Mouse (Mus musculus): ENCODE measurements at regions not wholly inside any gene's neighbourhood (a gene's known extent, or its start where the extent isn't known, plus 50 kb on each side); places are given as distances from the start of the nearest gene placed in this dataset.
"Not testable (repeated sequence)": the region's sequence is repeated elsewhere in the genome, so short reads cannot be mapped to it uniquely, and the experiment has no call there.

DNA sequence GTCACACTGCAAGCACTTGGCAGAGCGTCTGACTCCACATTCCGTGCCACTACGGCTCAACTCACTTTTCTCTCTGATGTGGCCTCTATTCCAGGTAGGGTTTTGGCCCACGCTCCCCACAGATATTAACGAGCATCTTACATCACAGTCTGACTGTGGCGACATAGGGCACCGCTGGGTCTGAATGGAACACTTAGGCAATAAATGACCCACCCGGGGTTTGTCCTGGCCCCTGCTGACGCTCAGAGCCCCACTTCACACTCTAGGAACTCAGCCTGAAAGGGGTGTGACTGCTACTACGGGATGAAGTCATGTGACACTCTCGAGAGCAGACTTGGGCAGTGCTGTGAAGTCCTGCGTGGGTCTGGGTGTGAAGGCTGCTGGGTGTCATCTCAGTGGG lies 475.9 kb downstream of the Zfp704 start:
- DNase-seq (ENCODE audit: low spot score), result no peak

DNA sequence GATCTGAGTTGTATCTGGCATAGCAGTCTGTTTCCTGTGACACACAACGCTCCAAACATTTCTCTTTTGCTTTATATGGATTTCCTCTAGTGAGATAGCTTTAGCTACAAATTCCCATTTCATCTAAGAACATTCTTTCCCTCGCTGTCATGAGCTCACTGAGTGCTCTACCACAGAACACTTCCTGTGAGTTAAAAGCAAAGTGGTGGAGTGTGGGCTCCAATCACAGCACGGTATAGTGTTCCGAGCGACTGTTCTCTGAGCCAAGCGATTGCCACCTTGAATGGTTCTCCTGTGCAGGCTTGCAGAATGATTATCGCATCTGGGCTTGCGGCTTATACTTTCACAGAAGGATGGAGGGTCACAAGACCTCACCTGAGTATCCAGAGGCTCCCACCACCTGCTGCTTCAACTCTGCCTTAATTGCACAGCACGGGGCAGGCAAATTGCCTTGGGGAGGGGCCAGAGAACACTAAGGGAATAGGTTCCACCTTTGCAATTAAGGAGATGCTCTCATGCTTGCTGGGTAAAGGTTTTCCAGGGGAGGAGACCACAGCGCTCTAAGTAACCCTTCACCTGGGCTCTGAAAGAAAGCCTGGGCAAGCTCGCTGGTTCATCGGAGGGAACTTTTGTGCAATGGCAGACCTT lies 477.7 kb downstream of the Zfp704 start:
- no peak for DNase-seq (ENCODE audit: low spot score)

DNA sequence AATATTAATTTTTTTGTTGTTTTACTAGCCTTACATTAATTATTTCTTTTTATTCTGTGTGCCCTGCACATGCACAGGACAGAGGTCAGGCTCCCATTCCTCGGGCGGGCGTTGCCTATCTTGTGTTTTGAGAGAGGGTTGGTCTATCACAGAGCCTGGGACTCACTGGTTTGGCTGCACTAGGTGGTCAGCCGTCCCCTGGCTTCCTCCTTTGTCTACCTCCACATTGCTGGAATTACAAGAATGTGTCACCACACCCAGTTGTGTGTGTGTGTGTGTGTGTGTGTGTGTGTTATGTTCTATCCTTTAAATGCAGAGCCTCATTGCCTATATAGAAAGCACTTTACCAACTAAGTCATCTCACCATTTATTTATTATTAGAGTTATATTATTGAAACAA lies 478.5 kb downstream of the Zfp704 start:
- no peak for DNase-seq (ENCODE audit: low spot score)

DNA sequence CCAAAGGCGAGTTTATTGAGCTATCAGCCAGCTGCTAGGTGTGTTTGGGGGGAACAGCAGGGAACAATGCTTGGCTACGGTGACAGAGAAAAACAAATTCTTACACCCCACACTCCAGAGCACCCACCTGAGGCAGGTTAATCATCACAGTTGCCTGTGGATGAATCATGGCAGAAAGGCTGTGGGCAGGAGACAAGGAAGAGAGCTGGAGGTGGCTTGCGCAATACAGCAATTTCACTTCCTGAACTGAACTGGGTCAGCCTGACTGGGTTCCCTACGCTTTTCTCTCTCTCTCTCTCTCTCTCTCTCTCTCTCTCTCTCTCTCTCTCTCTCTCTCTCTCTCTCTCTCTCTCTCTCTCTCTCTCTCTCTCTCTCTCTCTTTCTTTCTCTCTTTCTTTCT lies 481.5 kb downstream of the Zfp704 start:
- peak; percentile 68 for DNase-seq (ENCODE audit: low spot score)

DNA sequence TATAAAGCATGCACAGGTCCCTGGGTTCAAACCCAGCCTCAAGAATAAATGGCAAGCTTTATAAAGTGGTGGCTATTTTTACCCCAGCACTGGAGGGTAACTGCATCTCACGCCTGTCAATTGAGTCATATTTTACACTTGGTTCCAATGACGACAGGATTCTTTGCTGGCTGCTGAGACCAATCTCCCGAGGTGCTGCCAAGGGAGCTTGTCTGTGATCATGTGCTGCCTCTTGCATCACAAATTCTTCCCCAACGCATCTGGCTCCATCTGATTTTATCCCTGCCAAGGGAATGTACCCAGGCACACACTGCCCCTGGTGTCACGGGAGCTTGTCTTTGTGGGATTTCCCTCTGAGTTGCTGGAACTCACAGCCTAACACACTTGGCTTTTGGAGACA lies 486.8 kb downstream of the Zfp704 start:
- DNase-seq (ENCODE audit: low spot score), result peak; percentile 14

DNA sequence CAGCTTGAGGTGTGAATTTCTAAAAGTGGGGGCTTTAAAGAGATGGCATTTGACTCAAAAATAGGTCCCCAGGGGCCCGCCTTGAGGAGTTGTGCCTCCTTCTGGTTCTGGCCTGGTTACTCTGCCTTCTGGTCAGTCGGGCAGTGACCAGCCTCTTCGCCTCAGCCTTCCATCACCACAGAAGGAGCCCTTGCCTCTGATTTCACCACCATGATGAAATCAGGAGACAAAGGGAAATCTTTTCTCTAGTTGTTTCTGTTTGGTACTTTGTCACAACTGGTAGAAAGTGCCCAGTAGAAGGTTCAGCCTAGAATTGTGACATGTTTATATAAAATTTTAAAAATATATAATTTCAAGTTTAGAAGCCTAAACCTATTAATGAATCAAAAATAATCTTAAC lies 492.0 kb downstream of the Zfp704 start:
- no peak for DNase-seq (ENCODE audit: low spot score)

DNA sequence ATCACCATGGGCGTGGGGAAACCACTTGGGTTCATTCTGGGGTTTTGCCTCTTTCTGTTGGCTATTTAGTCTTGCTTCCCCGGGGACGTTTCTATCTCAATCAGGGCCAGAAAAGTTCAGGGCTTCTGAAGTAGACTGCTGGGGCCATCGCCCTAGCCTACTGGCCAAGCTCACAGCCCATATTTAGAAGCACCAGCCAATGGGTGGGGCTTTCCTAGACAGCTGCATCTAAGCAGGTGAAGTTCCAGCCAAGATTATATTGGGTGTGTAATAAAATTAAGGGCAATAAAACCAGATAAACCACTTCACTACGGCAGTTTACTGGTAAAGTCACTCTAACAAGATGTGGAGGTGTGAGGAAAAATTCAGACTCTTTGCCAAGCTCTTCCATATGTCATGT lies 496.5 kb downstream of the Zfp704 start:
- no peak for DNase-seq (ENCODE audit: low spot score)

DNA sequence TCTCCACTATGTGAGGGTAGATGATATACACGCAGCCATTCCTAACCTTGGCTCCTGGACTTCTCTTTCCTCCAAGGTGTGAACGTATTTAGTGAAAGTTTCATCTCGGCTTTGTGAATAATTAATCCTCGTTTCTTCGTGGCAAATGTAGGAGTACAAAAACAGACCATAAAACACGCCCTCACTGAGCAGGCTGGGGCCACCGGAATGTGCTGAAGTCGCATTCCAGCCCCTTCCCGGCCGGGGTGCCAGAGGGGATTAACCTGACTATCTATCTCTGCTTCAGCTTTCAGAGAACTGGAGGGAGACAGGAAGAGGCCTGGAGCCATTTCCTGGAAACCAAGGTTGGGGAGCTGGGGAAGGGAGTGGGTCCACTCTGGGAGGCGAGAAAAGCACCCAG lies 499.1 kb downstream of the Zfp704 start:
- no peak for DNase-seq (ENCODE audit: low spot score)

DNA sequence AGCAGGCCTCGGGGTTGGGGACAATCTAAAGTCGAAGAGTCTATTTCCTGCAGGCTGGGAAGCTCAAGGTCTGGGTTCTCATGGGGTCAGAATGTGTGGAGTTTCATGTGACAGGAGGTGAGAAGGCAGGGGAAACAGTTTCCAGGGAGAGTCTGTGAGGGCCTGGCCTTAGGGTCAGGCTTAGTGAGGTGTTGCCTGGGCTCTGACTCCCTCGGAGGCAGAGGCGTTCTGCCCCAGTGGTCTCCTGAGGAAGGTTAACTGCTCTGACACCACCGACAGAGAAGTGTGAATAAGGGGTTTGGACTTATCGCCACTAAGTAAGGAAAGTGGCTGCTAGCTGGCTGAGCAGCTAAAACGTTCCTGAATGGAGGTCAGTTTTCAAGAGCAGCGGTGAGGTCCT lies 499.9 kb downstream of the Zfp704 start:
- no peak for DNase-seq (ENCODE audit: low spot score)

DNA sequence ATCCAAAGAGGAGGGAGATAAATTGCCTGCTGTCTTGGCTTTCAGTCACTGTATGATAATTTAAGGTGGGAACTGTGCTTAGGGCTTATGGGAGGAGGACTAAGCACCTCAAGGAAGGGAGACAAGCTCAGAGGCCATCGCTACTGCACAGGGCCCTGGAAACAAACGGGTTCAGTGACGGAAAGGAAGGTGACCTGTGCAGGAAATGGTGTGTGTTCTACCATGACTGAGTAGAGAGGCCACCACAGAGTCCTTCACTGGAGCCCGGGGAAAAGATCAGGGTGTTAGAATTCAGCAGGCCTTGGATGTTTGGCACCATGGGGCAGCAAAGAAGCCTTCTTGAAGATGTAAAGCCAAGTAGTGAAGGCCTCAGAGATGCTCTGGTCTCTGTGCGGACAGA lies 500.4 kb downstream of the Zfp704 start:
- DNase-seq (ENCODE audit: low spot score), result no peak

DNA sequence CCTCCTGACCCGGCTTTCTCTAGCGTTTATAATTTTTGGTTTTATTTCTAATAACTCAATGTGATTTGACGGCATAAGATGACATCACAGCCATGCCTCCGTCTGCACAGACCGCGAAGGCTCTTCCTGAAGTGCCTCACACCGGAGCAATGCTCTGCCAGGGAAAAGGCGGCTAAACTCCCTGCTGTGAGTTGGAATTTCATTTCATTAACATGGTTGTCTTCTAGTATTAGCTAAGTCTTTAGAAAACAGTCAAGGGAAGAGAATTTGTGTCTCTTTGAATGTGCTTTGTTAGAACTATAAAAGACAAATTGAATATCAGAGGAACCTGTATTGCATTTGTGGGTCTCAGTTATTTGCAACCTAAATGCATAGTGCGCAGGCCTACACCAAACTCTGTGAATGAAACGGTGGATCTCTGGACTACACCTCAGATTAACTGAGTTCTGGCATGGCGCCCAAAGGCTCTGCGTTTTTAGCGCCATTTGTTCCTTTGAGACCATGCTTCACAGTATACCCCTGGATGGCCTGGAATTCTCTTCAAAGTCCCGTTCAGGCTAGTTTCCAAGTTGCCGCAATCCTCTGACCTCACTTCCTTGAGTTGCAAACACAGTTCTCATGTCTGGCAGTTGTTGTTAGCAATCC lies 502.0 kb downstream of the Zfp704 start:
- no peak for DNase-seq (ENCODE audit: low spot score)

DNA sequence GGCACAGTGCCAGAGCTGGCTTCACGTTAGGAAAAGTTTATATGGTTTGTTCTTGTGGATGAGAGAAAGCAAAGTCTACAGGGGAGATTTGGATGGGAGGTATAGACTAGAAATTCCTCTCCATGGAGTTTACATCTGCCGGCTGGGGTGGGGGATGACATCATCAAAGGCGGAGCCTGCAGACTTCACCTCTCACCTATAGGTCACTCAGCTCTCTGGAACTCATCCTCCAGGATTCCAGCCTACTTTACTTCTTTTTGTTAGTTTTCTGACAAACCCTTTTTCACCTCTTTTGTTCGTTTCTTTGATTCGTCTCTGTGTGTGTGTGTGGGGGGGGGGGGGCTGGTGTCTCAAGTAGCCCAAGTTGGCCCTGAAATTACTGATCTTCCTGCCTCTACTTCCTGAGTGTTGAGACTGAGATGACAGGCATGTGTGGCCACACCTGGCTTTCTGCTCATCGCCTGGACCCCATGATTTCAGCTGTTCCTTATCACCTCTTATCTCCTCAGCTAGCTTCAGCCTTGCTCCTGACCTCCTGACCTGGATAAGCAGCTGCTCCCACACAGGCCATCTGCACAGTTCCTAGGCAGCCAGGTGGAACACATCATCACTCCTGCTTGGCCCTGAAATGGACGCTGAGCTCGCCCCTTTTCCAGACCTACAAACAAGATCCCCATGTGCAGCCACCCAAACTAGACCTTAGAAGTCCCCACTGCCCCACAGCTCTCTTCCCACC lies 504.5 kb downstream of the Zfp704 start:
- no peak for DNase-seq (ENCODE audit: low spot score)

DNA sequence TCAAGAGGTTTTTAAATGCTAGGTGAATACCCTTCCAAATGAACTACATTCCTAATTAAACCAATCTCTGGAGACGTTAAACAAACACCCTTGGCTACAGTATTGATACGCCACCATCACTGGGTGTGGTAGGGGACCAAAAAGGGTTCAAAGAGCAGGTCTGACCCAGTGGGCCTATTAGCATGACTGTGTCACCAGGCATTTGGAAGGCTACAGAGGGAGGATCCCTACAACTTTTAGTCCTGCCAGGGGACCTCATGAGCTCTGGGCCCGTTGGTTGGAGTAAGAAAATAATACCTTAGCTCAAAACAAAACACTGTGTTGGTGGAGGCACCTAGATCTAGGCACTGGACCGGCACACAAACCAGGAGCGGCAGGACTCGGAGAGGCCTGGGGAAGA lies 506.4 kb downstream of the Zfp704 start:
- no peak for DNase-seq (ENCODE audit: low spot score)

DNA sequence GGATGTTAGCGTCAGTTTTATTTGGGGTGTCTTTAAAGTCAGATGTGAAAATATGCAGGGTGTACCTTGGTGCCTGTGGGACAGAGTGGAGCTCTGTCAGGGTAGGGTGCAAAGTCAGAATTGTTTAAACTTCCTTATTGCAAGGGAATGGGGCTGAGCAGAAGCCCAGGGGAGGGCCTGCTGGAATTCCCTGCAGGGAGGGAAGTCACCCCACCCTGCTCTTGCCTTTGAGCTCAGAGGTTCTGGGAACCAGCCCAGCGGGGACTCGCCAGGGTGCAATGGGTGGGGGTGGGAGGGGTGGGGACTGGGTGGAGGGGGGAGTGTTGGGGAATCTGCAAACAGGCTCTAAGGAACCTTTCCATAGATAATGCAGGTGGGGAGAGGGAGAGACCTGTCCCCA lies 508.6 kb downstream of the Zfp704 start:
- DNase-seq (ENCODE audit: low spot score), result no peak

DNA sequence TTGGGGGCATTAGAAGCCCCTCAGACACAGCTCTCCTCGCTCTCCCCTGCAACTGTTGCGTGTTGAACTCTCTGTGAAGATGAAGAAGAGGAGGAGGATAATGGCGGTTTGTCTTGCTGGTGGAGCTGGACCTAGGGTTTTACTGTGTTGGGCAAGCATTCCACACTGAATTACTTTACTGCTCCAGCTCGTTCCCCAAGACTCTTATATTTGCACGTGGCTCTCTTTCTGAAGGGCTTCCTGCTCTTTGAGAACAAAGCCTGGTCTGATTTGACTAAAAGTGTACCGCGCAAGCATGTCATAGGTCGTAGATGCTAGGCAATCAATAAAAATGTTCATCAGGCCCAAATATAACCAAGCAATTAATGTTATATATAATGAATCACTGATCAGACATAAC lies 509.1 kb downstream of the Zfp704 start:
- no peak for DNase-seq (ENCODE audit: low spot score)

DNA sequence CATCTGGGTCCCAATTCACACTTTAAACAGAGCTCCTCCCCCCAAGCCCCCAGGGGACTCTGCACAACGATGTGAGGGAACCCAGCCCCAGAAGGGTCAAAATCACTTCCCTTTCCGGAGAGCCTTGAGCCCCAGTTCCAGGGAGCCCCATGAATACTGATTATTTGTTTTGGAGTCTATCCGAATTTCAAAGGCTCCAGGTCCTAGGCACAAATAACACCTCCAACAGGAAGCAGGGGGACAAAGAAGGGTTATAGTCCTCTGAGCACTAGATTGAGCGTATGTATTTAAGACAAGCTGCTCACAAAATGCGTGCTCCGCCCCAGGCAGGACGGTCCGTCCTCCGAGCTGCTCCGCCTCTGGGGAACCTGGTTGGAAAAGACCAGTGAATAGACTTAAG lies 511.4 kb downstream of the Zfp704 start:
- DNase-seq (ENCODE audit: low spot score), result no peak

DNA sequence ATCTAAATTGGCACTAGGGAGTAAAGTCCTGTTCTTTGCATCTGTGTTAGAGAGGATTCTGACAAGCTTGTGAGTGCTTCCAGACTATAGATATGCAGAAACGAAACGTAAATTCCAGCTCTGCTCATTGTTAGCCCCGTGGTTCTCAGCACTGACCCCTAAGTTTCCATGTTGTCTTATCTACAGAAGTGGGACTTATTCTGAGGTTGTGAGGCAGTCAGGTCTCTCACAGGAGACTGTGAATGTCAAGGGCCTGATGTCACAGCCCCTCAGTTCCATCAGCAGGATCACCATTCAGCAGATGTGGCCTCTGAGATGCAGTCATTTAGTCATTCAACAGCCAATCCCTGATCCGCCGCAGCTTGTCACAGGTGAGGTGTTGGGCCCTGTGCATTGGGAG lies 525.8 kb downstream of the Zfp704 start:
- no peak for DNase-seq (ENCODE audit: low spot score)

DNA sequence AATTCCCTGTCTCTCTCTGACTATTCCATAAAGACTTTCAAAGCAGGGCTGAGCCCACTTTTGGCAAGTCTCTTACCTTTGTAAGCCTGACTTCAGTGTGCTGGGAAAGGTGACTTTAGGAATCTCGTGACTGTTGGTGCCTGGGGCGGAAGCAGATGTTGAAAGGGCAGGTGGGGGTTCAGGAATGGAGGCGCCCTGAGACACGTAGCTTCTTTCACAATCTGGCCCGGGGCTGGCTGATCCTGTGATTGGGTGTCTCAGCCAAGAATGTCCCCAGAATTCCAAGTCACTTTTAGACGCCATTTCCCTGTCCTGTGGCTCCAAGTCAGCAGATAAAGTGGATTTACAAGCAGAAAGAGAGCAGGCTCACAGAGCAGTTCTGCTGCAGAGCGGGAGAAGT lies 527.8 kb downstream of the Zfp704 start:
- no peak for DNase-seq (ENCODE audit: low spot score)

DNA sequence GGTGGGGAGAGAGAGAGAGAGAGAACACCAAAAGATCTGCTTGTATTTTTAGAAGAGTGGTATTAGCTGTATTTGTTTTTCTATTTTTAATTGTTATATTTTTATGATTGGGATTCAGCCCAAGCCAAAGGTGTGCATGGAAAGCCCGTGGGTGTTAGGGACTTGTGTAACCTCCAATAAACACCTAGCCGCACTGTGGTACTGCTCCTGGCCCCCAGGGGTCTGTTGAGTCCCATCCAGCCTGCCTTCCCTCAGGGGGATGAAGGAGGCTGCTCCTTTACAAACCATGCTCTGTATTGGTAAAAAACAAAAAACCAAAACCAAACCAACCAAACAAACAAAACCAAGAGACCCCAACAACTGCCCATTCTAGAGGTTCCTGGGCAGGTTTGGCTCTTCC lies 531.7 kb downstream of the Zfp704 start:
- no peak for DNase-seq (ENCODE audit: low spot score)

DNA sequence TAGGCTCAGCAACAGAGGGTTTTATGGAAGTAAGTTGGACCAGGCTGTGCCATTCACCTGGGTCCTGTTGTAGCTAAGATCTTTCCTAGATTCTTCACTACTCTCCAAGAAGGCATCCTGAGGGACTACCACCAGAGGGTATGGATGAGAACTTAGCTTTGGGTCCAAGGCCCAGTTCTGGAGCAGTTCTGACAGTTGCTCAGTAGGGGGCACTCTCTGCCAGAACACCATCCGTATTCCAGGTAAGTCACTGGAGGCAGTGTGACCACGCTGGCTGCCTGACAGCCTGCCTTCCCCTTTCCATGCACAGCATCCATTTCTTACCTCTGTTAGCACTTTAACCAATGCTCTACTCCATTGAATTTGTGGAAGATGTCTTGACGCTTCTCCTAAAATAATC lies 533.2 kb downstream of the Zfp704 start:
- peak; percentile 66 for DNase-seq (ENCODE audit: low spot score)

DNA sequence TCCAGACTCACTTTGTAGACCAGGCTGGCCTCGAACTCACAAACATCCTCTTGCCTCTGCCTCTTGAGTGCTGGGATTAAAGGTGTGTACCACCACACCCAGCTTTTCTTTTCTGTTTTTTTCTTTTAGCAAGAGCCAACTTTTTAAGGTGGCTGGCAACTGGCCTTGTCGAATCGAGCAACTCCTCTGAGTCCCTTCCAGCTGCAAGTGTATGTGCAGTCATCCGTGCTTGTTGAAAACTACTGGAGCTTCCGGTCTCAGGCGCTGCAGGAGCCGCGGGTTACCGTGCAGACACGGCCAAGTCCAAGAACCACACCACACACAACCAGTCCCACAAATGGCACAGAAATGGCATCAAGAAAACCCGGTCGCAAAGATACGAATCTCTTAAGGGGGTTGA lies 537.4 kb downstream of the Zfp704 start:
- DNase-seq (ENCODE audit: low spot score), result not testable (repeated sequence)

DNA sequence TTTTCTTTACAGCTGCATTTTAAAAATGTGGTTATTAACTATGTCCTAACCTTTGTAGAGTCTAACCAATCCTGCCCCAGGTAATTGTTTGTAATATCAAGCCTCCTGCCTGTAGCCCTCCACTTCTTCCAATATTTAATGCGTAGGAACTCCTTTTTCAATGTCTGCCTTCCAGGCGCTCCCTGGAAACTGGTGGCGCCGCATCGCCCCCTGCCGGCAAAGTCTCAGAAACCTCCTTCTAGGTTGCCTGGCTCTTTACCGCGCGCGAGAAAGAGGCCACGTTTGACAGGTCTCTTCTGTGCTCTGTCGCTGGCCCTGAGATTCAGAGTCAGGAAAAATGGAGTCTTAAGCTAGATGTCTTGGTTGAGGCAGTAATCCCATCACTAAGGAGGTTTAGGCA lies 542.8 kb downstream of the Zfp704 start:
- peak; percentile 87 for DNase-seq (ENCODE audit: low spot score)

DNA sequence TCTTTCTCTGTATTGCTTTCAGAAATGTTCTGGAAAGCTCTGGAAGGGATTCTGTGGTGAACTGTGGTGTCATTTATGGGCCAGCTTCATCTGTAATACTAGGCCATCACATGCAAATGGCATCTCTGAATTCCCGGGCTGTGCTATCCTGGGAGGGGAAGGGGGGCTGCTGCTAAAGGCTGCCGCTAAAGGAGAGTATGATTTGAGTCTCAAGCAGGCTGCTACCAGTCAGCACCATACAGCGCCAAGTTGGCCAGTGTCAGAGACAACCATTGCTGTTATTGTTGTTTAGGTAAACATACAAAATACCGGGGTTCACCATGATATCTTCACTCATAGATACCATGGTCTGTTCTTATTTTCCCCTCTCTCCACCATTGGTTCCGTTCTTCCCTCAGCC lies 543.5 kb downstream of the Zfp704 start:
- DNase-seq (ENCODE audit: low spot score), result no peak

DNA sequence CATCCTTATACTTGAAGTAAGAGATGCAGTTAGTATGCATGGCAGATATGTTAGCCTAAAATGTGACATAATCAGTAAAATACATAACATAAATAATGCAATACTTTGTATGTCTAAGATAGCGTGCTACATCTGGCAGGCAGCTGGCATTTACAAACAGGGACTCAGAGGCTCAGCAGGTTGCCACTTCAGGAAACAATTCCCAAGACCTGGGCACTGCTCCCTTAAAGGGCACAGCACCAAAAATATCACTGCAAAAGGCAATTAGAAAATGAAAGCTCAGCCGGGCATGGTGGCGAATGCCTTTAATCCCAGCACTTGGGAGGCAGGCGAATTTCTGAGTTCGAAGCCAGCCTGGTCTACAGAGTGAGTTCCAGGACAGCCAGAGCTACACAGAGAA lies 544.0 kb downstream of the Zfp704 start:
- DNase-seq (ENCODE audit: low spot score), result no peak
